ENCODE assay signal across 9 mouse cellular contexts in genomic region chr12:15606095-15606494, GRCm38 (mm10).
A peak's percentile ranks its signal among the peaks of the same experiment; 100 is the strongest.
DNase-seq lines count a peak whose midpoint lies in the region; ATAC-seq lines count a peak whose summit lies in the region.
"Had no signal": no experiment of that assay in that cellular context is flagged by ENCODE, and none has a peak within 500 bp of the region (broad histone marks: within the 10 kb centered on the region; RNA-seq: fewer than 3 reads in every experiment).

No protein-coding gene starts in this region.

- no peak for ATAC-seq in limb, embryonic 15.5 days (ENCODE audit: insufficient number of reproducible peaks, low FRiP score, low TSS enrichment, low read depth)

- H3K4me1 ChIP-seq in brown adipose tissue, adult 24 weeks (ENCODE audit: control insufficient read depth, insufficient read depth, insufficient read length, low read length), result peaks cover 2% of the 10 kb centered on the region; the same call in 1 of the 2 replicates
- peaks cover 14% of the 10 kb centered on the region for H3K4me1 ChIP-seq in limb, embryonic 15.5 days

- peak overlapping the region; percentile 7 for H3K4me2 ChIP-seq in limb, embryonic 15.5 days

- 41% methylated on average over 4 of the region's 4 CpGs for whole genome bisulfite sequencing in limb, embryonic 15.5 days

- H3K4me3 ChIP-seq in brown adipose tissue, adult 24 weeks (ENCODE audit: insufficient read depth, low read depth, low read length), result no peak overlapping the region
- H3K4me3 ChIP-seq in limb, embryonic 15.5 days, result no peak overlapping the region

- H3K9me3 ChIP-seq in limb, embryonic 15.5 days, result no peaks in the 10 kb centered on the region

- H3K27ac ChIP-seq in brown adipose tissue, adult 24 weeks (replicated peaks; ENCODE audit: low read depth, low read length), result peak overlapping the region; percentile 39; the same call in 1 of the 2 replicates
- 0 out of 2 replicates have a peak overlapping the region, but pooled peaks have one; percentile 57 for H3K27ac ChIP-seq in limb, embryonic 15.5 days
- H3K27ac ChIP-seq: macrophage had no signal

- DNase-seq in adrenal gland, postnatal 36 days, result peak; percentile 4 to 12
- no peak for DNase-seq in adrenal gland, postnatal 25 days
- DNase-seq in kidney, adult 8-10 months, result peak; percentile 16
- DNase-seq in kidney, adult 11 months, result no peak
- DNase-seq in urinary bladder, postnatal 4 days (ENCODE audit: low spot score in 2 of 2), result no peak
- no peak for DNase-seq in T-cell, adult 2 months (ENCODE audit: low spot score)

- no peaks in the 10 kb centered on the region for H3K27me3 ChIP-seq in limb, embryonic 15.5 days

- no peak overlapping the region for H3K9ac ChIP-seq in limb, embryonic 15.5 days

- H3K36me3 ChIP-seq in limb, embryonic 15.5 days, result no peaks in the 10 kb centered on the region

Comparison
In these comparisons a context has a peak if more than half of its experiments do, and no peak if none do; other contexts are left out.
1. DNase-seq: peak in adrenal gland, postnatal 36 days (2 of 2) and kidney, adult 8-10 months (2 of 2); none in adrenal gland, postnatal 25 days (single experiment), kidney, adult 11 months (single experiment), urinary bladder, postnatal 4 days (0 of 2) and T-cell, adult 2 months (single experiment).